Mouse (Mus musculus) hindbrain, embryonic 12.5 days (tissue): ENCODE results near the gene Lrrc63. TPM values are rescaled to one million over a fixed set of nuclear protein-coding genes. Genes with fewer than 3 reads are reported as not detected.
"Not testable (repeated sequence)": the region's sequence is repeated elsewhere in the genome, so short reads cannot be mapped to it uniquely, and the experiment has no call there.

ENCODE experiments used
- ATAC-seq: fragments of 200-750 bp; cut with Nextera tagmentation; 2 replicates; pipeline ENCODE4 v1.8.0; 2017; ENCODE audit warnings: moderate TSS enrichment; ENCODE audit not compliant: low FRiP score
- H3K27ac ChIP-seq: fragments of 300-500 bp; sonication (generic); 2 replicates; pipeline ENCODE4 v1.5.1; 2016; ENCODE audit warnings: mild to moderate bottlenecking
- H3K27me3 ChIP-seq: fragments of 300-500 bp; sonication (generic); 2 replicates; pipeline ENCODE4 v1.6.1; 2016; ENCODE audit warnings: mild to moderate bottlenecking
- H3K36me3 ChIP-seq: fragments of 300-500 bp; sonication (generic); 2 replicates; pipeline ENCODE4 v1.6.1; 2016; ENCODE audit warnings: mild to moderate bottlenecking
- H3K4me1 ChIP-seq: fragments of 300-500 bp; sonication (generic); 2 replicates; pipeline ENCODE4 v1.6.1; 2016
- H3K4me2 ChIP-seq: fragments of 300-500 bp; sonication (generic); replicated peaks from 2 replicates; pipeline ENCODE4 v1.6.1; 2016; ENCODE audit warnings: mild to moderate bottlenecking
- H3K4me3 ChIP-seq: fragments of 300-500 bp; sonication (generic); 2 replicates; pipeline ENCODE4 v1.5.1; 2016; ENCODE audit warnings: mild to moderate bottlenecking
- H3K9ac ChIP-seq: fragments of 300-500 bp; sonication (generic); 2 replicates; pipeline ENCODE4 v1.6.1; 2016; ENCODE audit warnings: mild to moderate bottlenecking, moderate library complexity
- H3K9me3 ChIP-seq: fragments of 300-500 bp; sonication (generic); replicated peaks from 2 replicates; pipeline ENCODE4 v1.6.1; 2016; ENCODE audit warnings: mild to moderate bottlenecking
- WGBS: fragments of 180-500 bp; shearing (Covaris S2); methylation state at CpG from one replicate; pipeline ENCODE4 v1.1.7; 2016; 5-methylcytosine and 5-hydroxymethylcytosine counted together
- polyA plus RNA-seq: library from polyadenylated mRNA; unstranded; fragments of >200 nt; fragmentation: Nextera tagmentation; extraction: Ambion mirVana; gene quantifications from 2 replicates; pipeline ENCODE4 v1.2.1, GENCODE M21; 2016

Lrrc63 gene
- polyA plus RNA-seq, 1 experiment from 2014 or later, result 0.08 TPM

- H3K27me3 ChIP-seq, result no peaks in the 10 kb centered on the region
- no peaks in the 10 kb centered on the region for H3K9me3 ChIP-seq
- no peak overlapping the region for H3K4me2 ChIP-seq
- H3K36me3 ChIP-seq, result no peaks in the 10 kb centered on the region
- H3K4me1 ChIP-seq, result no peaks in the 10 kb centered on the region
- no peak overlapping the region for H3K27ac ChIP-seq
- WGBS, result 93% methylated on average over 2 of the region's 2 CpGs
- no peak for ATAC-seq
- H3K4me3 ChIP-seq, result no peak overlapping the region
- no peak overlapping the region for H3K9ac ChIP-seq
These were observed 35.0 kb upstream of the Lrrc63 start for GRCm38 (mm10) chr14:75165574-75166131.

- ATAC-seq, result no peak
- Histone ChIP-seq H3K4me2 (no peak overlapping the region), H3K27ac (no peak overlapping the region), H3K4me1 (no peaks in the 10 kb centered on the region), H3K27me3 (no peaks in the 10 kb centered on the region), H3K36me3 (no peaks in the 10 kb centered on the region), H3K9me3 (no peaks in the 10 kb centered on the region), H3K4me3 (no peak overlapping the region), H3K9ac (no peak overlapping the region)
- 95% methylated on average over 9 of the region's 9 CpGs for WGBS
These were observed 33.7 kb upstream of the Lrrc63 start for GRCm38 (mm10) chr14:75164345-75164744.

DNA sequence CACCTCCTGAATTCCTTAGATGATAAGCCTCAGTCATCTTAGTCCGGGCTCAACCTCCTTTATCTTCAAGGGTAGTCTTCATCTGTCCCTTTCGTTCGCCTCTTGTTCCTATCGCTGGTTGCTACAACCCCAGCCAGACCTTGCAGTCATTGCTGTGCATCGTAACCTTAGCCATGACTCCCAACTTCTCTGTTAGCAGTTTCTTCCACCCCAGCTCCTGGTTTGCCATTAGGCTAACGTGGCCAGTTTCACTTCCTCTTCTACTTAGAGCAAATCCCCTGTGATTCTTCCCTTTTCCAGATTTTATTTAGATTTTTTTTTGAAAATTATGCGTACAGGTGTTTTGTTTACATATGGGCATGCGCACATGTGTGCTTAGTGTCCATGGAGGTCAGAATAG is 33.2 kb upstream of the Lrrc63 start:
- Histone ChIP-seq H3K27me3 (no peaks in the 10 kb centered on the region), H3K9me3 (no peaks in the 10 kb centered on the region), H3K36me3 (no peaks in the 10 kb centered on the region), H3K27ac (no peak overlapping the region), H3K4me3 (no peak overlapping the region), H3K4me2 (no peak overlapping the region), H3K4me1 (no peaks in the 10 kb centered on the region), H3K9ac (no peak overlapping the region)
- no peak for ATAC-seq
- 92% methylated on average over 8 of the region's 8 CpGs for WGBS

DNA sequence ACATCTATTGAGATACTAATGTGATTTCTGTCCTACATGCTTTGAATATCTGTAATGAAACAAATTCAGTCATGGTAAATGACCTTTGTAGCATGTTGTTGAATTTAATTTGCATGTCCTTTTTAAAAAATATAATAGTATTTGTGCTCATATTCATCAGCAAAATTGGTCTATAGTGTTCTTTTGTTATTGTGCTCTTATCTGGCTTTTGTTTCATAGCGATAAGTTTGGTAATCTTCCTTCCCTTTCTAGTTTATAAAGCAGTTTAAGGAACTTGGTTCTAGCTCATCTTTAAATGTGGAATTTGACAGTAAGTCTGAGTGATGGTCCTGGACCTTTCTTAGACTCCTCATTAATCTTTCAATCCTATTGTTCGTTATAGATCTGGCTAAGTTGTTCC is 28.7 kb upstream of the Lrrc63 start:
- no peaks in the 10 kb centered on the region for H3K4me1 ChIP-seq
- H3K4me3 ChIP-seq, result no peak overlapping the region
- WGBS, result 93% methylated on average over 2 of the region's 2 CpGs

GRCm38 (mm10) chr14:75154481-75154880 is 23.8 kb upstream of the Lrrc63 start:
- no peaks in the 10 kb centered on the region for H3K27me3 ChIP-seq
- H3K4me2 ChIP-seq, result no peak overlapping the region
- no peak overlapping the region for H3K4me3 ChIP-seq
- H3K36me3 ChIP-seq, result no peaks in the 10 kb centered on the region
- H3K9ac ChIP-seq, result no peak overlapping the region
- 80% methylated on average over 8 of the region's 8 CpGs for WGBS
- H3K9me3 ChIP-seq, result no peaks in the 10 kb centered on the region
- no peak overlapping the region for H3K27ac ChIP-seq
- H3K4me1 ChIP-seq, result no peaks in the 10 kb centered on the region
- no peak for ATAC-seq

More for the DNA sequence above, 28.7 kb upstream of the Lrrc63 start:
- no peak overlapping the region for H3K27ac ChIP-seq
- no peaks in the 10 kb centered on the region for H3K9me3 ChIP-seq
- ATAC-seq, result no peak
- H3K27me3 ChIP-seq, result no peaks in the 10 kb centered on the region
- H3K36me3 ChIP-seq, result no peaks in the 10 kb centered on the region
- no peak overlapping the region for H3K9ac ChIP-seq
- no peak overlapping the region for H3K4me2 ChIP-seq

DNA sequence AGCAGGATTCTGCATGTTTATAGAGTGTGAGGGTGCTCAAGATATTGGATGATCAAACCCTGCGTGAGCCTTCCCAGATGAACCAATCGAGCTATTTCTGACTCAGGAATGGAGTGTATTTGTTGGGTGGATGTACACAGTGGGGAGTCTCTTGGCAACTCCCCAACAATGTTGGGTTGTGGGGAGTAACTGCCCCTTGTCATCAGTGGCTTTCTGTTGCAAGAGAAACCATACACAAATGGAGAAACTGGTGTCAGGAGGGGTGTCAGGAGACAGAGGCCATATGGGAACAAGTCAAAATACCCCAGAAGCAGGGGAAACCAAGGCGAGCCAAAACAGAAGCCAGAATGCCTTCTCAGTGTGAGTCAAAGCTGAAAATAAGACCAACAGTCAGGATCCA is 20.5 kb upstream of the Lrrc63 start:
- no peak for ATAC-seq
- Histone ChIP-seq H3K4me2 (no peak overlapping the region), H3K4me3 (no peak overlapping the region), H3K36me3 (no peaks in the 10 kb centered on the region), H3K9ac (no peak overlapping the region), H3K9me3 (no peaks in the 10 kb centered on the region), H3K4me1 (no peaks in the 10 kb centered on the region), H3K27me3 (no peaks in the 10 kb centered on the region), H3K27ac (no peak overlapping the region)
- WGBS, result 78% methylated on average over 3 of the region's 3 CpGs

DNA sequence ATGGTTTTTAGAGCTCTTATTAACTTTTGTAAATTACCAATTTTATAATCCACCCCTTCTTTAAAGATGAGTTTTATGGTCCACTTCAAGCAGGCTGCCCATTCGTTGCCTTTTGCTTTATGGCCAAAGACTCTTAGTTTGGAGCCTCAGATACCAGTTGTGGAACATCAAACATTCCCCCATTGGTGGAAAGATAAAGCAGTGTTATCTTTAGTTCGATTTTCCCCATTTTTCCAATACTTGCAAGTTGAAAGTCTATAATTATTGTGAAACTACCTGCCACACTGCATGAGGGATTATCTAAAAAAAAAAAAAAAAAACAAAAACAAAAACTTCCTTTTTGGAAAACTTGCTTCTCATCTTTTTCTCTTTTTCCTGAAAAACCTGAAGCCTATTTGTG is 20.0 kb upstream of the Lrrc63 start:
- 86% methylated on average over 2 of the region's 2 CpGs for WGBS

DNA sequence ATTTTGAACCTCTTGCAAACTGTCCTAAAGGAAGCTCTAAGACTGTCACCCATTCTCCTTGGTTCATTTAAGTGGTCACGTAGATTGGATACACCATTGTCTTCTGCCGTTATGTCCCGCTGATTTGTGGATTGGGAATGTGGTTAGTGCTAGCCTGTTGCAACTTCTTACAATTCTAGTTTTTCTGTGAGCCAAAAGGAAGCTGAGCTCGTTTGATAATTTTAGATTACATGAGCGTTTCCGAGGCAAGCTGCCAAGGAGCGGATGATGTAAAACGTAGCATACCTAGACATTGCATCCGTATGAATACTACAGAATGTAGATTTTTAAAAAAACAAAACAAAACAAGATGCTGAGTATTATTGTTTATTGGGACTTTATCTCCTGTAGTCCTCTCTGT is 17.5 kb upstream of the Lrrc63 start:
- Histone ChIP-seq H3K4me1 (no peaks in the 10 kb centered on the region), H3K9ac (no peak overlapping the region), H3K9me3 (no peaks in the 10 kb centered on the region), H3K36me3 (no peaks in the 10 kb centered on the region), H3K4me3 (no peak overlapping the region), H3K27ac (no peak overlapping the region), H3K4me2 (no peak overlapping the region), H3K27me3 (no peaks in the 10 kb centered on the region)
- no peak for ATAC-seq
- 88% methylated on average over 9 of the region's 9 CpGs for WGBS

More for the DNA sequence above, 20.0 kb upstream of the Lrrc63 start:
- H3K9ac ChIP-seq, result no peak overlapping the region
- H3K4me3 ChIP-seq, result no peak overlapping the region
- H3K36me3 ChIP-seq, result no peaks in the 10 kb centered on the region
- no peak for ATAC-seq
- no peaks in the 10 kb centered on the region for H3K9me3 ChIP-seq
- H3K4me1 ChIP-seq, result no peaks in the 10 kb centered on the region
- H3K27me3 ChIP-seq, result no peaks in the 10 kb centered on the region
- no peak overlapping the region for H3K4me2 ChIP-seq
- H3K27ac ChIP-seq, result no peak overlapping the region

DNA sequence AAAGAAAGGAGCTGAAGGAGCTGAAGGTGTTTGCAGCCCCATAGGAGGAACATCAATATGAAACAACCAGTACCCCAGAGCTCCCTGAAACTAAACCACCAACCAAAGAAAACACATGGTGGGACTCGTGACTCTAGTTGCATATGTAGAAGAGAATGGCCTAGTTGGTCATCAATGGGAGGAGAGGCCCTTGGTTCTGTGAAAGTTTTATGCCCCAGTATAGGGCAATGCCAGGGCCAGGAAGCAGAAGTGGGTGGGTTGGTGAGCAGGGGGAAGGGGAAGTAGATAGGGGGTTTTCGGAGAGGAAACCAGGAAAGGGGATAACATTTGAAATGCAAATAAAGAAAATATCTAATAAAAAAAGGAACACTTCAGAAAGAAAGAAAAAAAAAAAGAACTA is 17.0 kb upstream of the Lrrc63 start:
- H3K4me1 ChIP-seq, ATAC-seq, H3K36me3 ChIP-seq, H3K9me3 ChIP-seq, H3K4me2 ChIP-seq, H3K9ac ChIP-seq, H3K27ac ChIP-seq, H3K4me3 ChIP-seq, H3K27me3 ChIP-seq: not testable (repeated sequence)
- WGBS, result 89% methylated on average over 2 of the region's 2 CpGs

DNA sequence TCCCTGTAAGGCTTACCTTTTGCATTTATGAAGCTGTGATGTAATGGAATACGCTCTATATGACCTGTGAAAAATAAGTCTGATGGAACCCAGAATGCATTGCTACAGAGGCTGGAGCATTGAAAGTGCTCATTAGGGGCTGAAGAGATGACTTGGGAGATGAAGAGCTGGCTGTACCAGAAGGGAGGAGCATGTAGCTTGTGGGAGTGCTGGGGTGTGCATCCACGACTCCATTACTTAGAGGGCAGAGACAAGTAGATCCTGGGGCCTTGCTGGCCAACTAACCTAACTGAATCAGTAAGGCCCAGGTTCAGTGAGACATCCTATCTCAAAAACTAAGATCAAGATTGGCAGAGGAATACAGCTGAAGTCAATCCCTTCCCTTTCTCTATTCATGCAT is 8.5 kb upstream of the Lrrc63 start:
- H3K4me3 ChIP-seq, result no peak overlapping the region
- WGBS, result 88% methylated on average over 2 of the region's 2 CpGs
- no peaks in the 10 kb centered on the region for H3K4me1 ChIP-seq
- H3K27me3 ChIP-seq, result no peaks in the 10 kb centered on the region
- H3K36me3 ChIP-seq, result no peaks in the 10 kb centered on the region
- no peak for ATAC-seq
- no peak overlapping the region for H3K4me2 ChIP-seq
- no peak overlapping the region for H3K27ac ChIP-seq
- H3K9ac ChIP-seq, result no peak overlapping the region
- H3K9me3 ChIP-seq, result no peaks in the 10 kb centered on the region

DNA sequence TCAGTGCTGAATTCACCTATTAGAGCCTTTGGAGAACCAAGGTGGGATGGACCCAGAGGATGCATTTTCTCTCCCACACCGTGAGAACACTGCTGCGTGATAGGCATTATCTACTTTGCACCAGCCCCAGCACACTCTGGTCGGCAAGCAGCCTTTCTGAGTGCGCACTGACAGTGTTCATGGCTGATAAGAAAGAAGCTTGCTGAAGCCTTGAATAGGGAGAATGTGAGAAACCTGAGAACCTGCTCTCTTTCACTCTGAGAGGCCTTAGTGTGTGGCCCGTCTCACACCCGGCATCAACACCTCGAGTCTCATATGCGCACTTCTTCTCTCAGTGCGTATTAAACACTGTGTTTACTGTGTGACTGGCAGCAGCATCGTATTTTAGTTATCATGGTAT is 7.8 kb upstream of the Lrrc63 start:
- WGBS, result 82% methylated on average over 10 of the region's 10 CpGs
- Histone ChIP-seq H3K36me3 (no peaks in the 10 kb centered on the region), H3K4me2 (no peak overlapping the region), H3K27ac (no peak overlapping the region), H3K9ac (no peak overlapping the region), H3K4me1 (no peaks in the 10 kb centered on the region), H3K27me3 (no peaks in the 10 kb centered on the region), H3K9me3 (no peaks in the 10 kb centered on the region), H3K4me3 (no peak overlapping the region)
- ATAC-seq, result no peak

GRCm38 (mm10) chr14:75136119-75136966 is 5.7 kb upstream of the Lrrc63 start:
- Histone ChIP-seq H3K27me3 (peaks cover 5% of the 10 kb centered on the region; the same call in 1 of the 2 replicates), H3K27ac (no peak overlapping the region), H3K4me2 (no peak overlapping the region), H3K4me1 (no peaks in the 10 kb centered on the region), H3K36me3 (no peaks in the 10 kb centered on the region), H3K9ac (no peak overlapping the region), H3K4me3 (no peak overlapping the region), H3K9me3 (no peaks in the 10 kb centered on the region)
- ATAC-seq, result no peak
- WGBS, result 80% methylated on average over 25 of the region's 25 CpGs
